Mouse (Mus musculus) liver, postnatal 0 days (tissue): ENCODE data around the gene Pmepa1.

ENCODE experiments used
- CTCF ChIP-seq: sonication (generic); IDR thresholded peaks from 2 replicates; pipeline ENCODE4 v1.5.1; 2016; ENCODE audit warnings: antibody characterized with exemption, low read depth
- EP300 ChIP-seq: IDR thresholded peaks from 2 replicates; pipeline ENCODE4 v1.6.1; 2016; ENCODE audit warnings: antibody characterized with exemption, low read depth, mild to moderate bottlenecking

DNA sequence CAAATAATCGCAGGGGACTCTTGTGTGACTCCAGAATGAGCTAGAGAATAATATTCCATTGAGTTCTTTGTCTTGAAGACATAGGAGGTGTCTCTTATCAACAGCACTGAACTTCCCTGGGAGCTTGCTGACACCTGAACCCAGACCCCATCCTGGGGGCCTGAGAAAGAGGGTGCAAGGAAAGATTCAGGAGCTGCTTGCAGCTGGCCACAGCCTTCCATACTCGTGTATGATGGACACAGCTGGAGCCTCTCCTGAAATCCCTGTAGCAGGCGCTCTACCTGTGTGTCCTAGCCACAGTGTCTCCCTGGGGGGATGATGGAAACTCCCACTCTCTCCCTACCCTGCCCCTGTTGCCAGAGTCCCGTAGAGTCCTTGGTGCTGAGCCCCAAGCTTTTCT, 64.1 kb downstream of the Pmepa1 start:
- TF ChIP-seq CTCF: no peak
- TF ChIP-seq EP300: no peak
